Comparison of ENCODE assay signal across 10 mouse cellular contexts in the genomic region with DNA sequence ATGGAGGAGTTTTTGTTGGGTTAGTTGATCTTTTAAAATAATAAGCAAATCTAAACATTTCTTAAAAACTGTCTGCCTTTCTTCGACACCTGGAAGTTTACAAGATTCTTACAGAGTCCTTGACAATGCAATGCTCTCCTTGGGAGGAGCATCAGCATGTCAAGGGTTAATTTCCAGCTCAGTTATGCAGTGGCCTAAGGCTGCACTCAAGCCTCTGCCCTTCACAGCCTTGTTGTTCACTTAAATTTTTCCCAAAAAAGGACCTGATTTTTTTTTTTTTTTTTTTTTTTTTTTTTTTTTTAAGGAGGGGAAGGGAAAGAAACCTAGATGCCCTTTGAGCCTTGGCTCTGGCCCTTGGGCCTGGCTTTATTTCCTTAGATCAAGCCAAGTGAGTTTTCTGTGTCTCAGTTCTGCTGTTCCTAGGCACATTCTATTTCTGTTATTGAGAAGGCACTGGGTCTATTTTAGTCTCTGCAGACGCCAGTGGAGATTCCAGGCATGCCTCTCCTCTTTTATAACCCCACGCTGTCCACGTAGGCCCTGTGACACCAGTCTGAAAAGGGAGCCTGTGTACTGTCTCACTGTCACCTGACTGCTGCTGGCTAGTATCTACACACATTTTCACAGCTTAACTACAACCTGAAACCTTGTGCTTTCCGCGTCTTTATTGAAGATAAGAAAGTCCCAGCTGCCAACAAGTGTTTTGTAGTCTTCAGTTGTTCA. TPM values are rescaled to one million over a fixed set of nuclear protein-coding genes. Genes with fewer than 3 reads are reported as not detected.
DNase-seq lines count a peak whose midpoint lies in the region; ATAC-seq and TF ChIP-seq lines count a peak whose summit lies in the region.
"Had no signal": no experiment of that assay in that cellular context is flagged by ENCODE, and none has a peak within 500 bp of the region (broad histone marks: within the 10 kb centered on the region; RNA-seq: fewer than 3 reads in every experiment).

No protein-coding gene starts in this region.

- H3K4me3 ChIP-seq in embryonic fibroblast, embryonic 13.5 days (ENCODE audit: insufficient read depth, low read length): no peak overlapping the region
- no peak overlapping the region for H3K4me3 ChIP-seq in intestine, embryonic 14.5 days (ENCODE audit: low read depth, low read length)
- no peak overlapping the region for H3K4me3 ChIP-seq in midbrain, embryonic 14.5 days (replicated peaks; ENCODE audit: low read depth, low read length)
- no peak overlapping the region for H3K4me3 ChIP-seq in forebrain, embryonic 13.5 days

- H3K9ac ChIP-seq in intestine, embryonic 14.5 days (ENCODE audit: low read length): no peak overlapping the region
- H3K9ac ChIP-seq in midbrain, embryonic 14.5 days (replicated peaks; ENCODE audit: low read length): no peak overlapping the region
- no peak overlapping the region for H3K9ac ChIP-seq in forebrain, embryonic 13.5 days

- H3K36me3 ChIP-seq in intestine, embryonic 14.5 days (ENCODE audit: control insufficient read depth, insufficient read depth, low read length): no peaks in the 10 kb centered on the region
- peaks cover 61% of the 10 kb centered on the region for H3K36me3 ChIP-seq in midbrain, embryonic 14.5 days (ENCODE audit: control insufficient read depth, insufficient read depth, low read length)
- peaks cover 56% of the 10 kb centered on the region for H3K36me3 ChIP-seq in forebrain, embryonic 13.5 days (ENCODE audit: poor library complexity, severe bottlenecking)

- H3K27me3 ChIP-seq in intestine, embryonic 14.5 days (replicated peaks; ENCODE audit: control insufficient read depth, insufficient read depth, low read length): no peaks in the 10 kb centered on the region
- no peaks in the 10 kb centered on the region for H3K27me3 ChIP-seq in midbrain, embryonic 14.5 days (ENCODE audit: control insufficient read depth, insufficient read depth, low read length)
- no peaks in the 10 kb centered on the region for H3K27me3 ChIP-seq in forebrain, embryonic 13.5 days

- peaks cover 8% of the 10 kb centered on the region; the same call in 1 of the 2 replicates for H3K4me1 ChIP-seq in embryonic fibroblast, embryonic 13.5 days (ENCODE audit: control insufficient read depth, insufficient read depth, low read length)
- H3K4me1 ChIP-seq in intestine, embryonic 14.5 days (replicated peaks; ENCODE audit: control insufficient read depth, insufficient read depth, low read length): peaks cover 22% of the 10 kb centered on the region
- H3K4me1 ChIP-seq in midbrain, embryonic 14.5 days (ENCODE audit: control insufficient read depth, insufficient read depth, low read length): no peaks in the 10 kb centered on the region
- H3K4me1 ChIP-seq in forebrain, embryonic 13.5 days: no peaks in the 10 kb centered on the region

- no peak for ATAC-seq in intestine, embryonic 14.5 days (replicated peaks; ENCODE audit: low FRiP score, low TSS enrichment, low read depth)
- ATAC-seq in midbrain, embryonic 14.5 days (ENCODE audit: low FRiP score, low TSS enrichment): no peak
- no peak for ATAC-seq in forebrain, embryonic 13.5 days

- WGBS in intestine, embryonic 14.5 days: 19% methylated on average over 6 of the region's 6 CpGs
- WGBS in midbrain, embryonic 14.5 days: 82% methylated on average over 6 of the region's 6 CpGs
- 77% methylated on average over 6 of the region's 6 CpGs for WGBS in forebrain, embryonic 13.5 days

- no peak for TF ChIP-seq CTCF in embryonic fibroblast, embryonic 13.5 days (IDR thresholded peaks at IDR 0.05; ENCODE audit: borderline replicate concordance, insufficient read depth, low read length)

- peak overlapping the region; percentile 78 for H3K27ac ChIP-seq in embryonic fibroblast, embryonic 13.5 days (ENCODE audit: insufficient read depth, low read length)
- H3K27ac ChIP-seq in intestine, embryonic 14.5 days (ENCODE audit: low read depth): peak overlapping the region; percentile 64
- H3K27ac ChIP-seq in midbrain, embryonic 14.5 days (replicated peaks; ENCODE audit: low read depth, low read length): no peak overlapping the region
- H3K27ac ChIP-seq in forebrain, embryonic 13.5 days: no peak overlapping the region

- peaks cover 4% of the 10 kb centered on the region; the same call in 1 of the 2 replicates for H3K9me3 ChIP-seq in intestine, embryonic 14.5 days (ENCODE audit: control insufficient read depth, low read length)
- no peaks in the 10 kb centered on the region for H3K9me3 ChIP-seq in midbrain, embryonic 14.5 days (ENCODE audit: control insufficient read depth, low read length)
- no peaks in the 10 kb centered on the region for H3K9me3 ChIP-seq in forebrain, embryonic 13.5 days (replicated peaks)

- H3K4me2 ChIP-seq in intestine, embryonic 14.5 days (ENCODE audit: low read length): no peak overlapping the region
- H3K4me2 ChIP-seq in midbrain, embryonic 14.5 days (ENCODE audit: low read length): no peak overlapping the region
- no peak overlapping the region for H3K4me2 ChIP-seq in forebrain, embryonic 13.5 days
- H3K4me2 ChIP-seq: midbrain, embryonic 11.5 days had no signal

- no peak for TF ChIP-seq POLR2A in embryonic fibroblast, embryonic 13.5 days (IDR thresholded peaks at IDR 0.05; ENCODE audit: low read depth, low read length)

- peak; percentile 16 for DNase-seq in kidney, adult 11 months
- DNase-seq in kidney, postnatal 10 days: no peak
- no peak for DNase-seq in intestine, embryonic 14.5 days (ENCODE audit: low spot score)
- DNase-seq in lung, postnatal 25 days (ENCODE audit: low spot score): peak; percentile 59
- DNase-seq in thymus, postnatal 10 days (ENCODE audit: low spot score in 2 of 2): no peak
- no peak for DNase-seq in midbrain, embryonic 14.5 days
- DNase-seq: thymus, postnatal 25 days had no signal

RNA-seq across cellular contexts. Expression of a gene that starts 36.0 kb away (rescaled TPM):
- 9.9 and 13.2 TPM in 2 replicates for polyA plus RNA-seq in embryonic fibroblast, embryonic 13.5 days (2011; ENCODE audit: insufficient read length, low read depth, missing spikeins)
- polyA plus RNA-seq in intestine, embryonic 14.5 days (2014; fragmentation: Nextera tagmentation; extraction: Ambion mirVana): 19.2 and 22.0 TPM in 2 replicates
- polyA plus RNA-seq in midbrain, embryonic 14.5 days (2014; fragmentation: Nextera tagmentation; extraction: Ambion mirVana): 19.3 and 23.7 TPM in 2 replicates
- polyA plus RNA-seq in forebrain, embryonic 13.5 days (2015; fragmentation: Nextera tagmentation; extraction: Ambion mirVana): 22.1 and 24.0 TPM in 2 replicates

RNA-seq across cellular contexts. Expression of a gene that starts 38.1 kb away (rescaled TPM):
- 144 and 152 TPM in 2 replicates for polyA plus RNA-seq in embryonic fibroblast, embryonic 13.5 days (2011; ENCODE audit: insufficient read length, low read depth, missing spikeins)
- 26.8 and 29.4 TPM in 2 replicates for polyA plus RNA-seq in intestine, embryonic 14.5 days (2014; fragmentation: Nextera tagmentation; extraction: Ambion mirVana)
- polyA plus RNA-seq in midbrain, embryonic 14.5 days (2014; fragmentation: Nextera tagmentation; extraction: Ambion mirVana): 1.7 and 2.2 TPM in 2 replicates
- polyA plus RNA-seq in forebrain, embryonic 13.5 days (2015; fragmentation: Nextera tagmentation; extraction: Ambion mirVana): 2.6 and 2.9 TPM in 2 replicates

RNA-seq across cellular contexts. Expression of a gene that starts 42.0 kb away (rescaled TPM):
- polyA plus RNA-seq in embryonic fibroblast, embryonic 13.5 days (2011; ENCODE audit: insufficient read length, low read depth, missing spikeins): 55.2 and 63.9 TPM in 2 replicates
- polyA plus RNA-seq in intestine, embryonic 14.5 days (2014; fragmentation: Nextera tagmentation; extraction: Ambion mirVana): 51.0 and 52.3 TPM in 2 replicates
- polyA plus RNA-seq in midbrain, embryonic 14.5 days (2014; fragmentation: Nextera tagmentation; extraction: Ambion mirVana): 76.0 and 117 TPM in 2 replicates
- 64.7 and 69.5 TPM in 2 replicates for polyA plus RNA-seq in forebrain, embryonic 13.5 days (2015; fragmentation: Nextera tagmentation; extraction: Ambion mirVana)

Comparison
In these comparisons a context has a peak if more than half of its experiments do, and no peak if none do; other contexts are left out.
1. DNase-seq: peak in kidney, adult 11 months (single experiment) and lung, postnatal 25 days (single experiment); none in kidney, postnatal 10 days (single experiment), intestine, embryonic 14.5 days (single experiment), thymus, postnatal 10 days (0 of 2) and midbrain, embryonic 14.5 days (single experiment).
2. H3K27ac ChIP-seq: peak in embryonic fibroblast, embryonic 13.5 days (single experiment) and intestine, embryonic 14.5 days (single experiment); none in midbrain, embryonic 14.5 days (single experiment) and forebrain, embryonic 13.5 days (single experiment).